Mouse (Mus musculus) myocyte (in vitro differentiated cells): ENCODE data around the gene Rab17.

ENCODE experiments used
- CEBPB ChIP-seq: IDR thresholded peaks from 2 replicates; pipeline ENCODE4 v1.6.1; 2011; ENCODE audit warnings: mild to moderate bottlenecking, moderate library complexity; ENCODE audit not compliant: poor library complexity, insufficient read depth, severe bottlenecking
- E2F4 ChIP-seq: IDR thresholded peaks from one replicate; pipeline ENCODE4 v1.6.1; 2011; ENCODE audit warnings: mild to moderate bottlenecking, control low read depth, moderate library complexity; ENCODE audit not compliant: insufficient read depth
- MAX ChIP-seq: IDR thresholded peaks from one replicate; pipeline ENCODE4 v1.6.1; 2011; ENCODE audit warnings: low read depth, mild to moderate bottlenecking, control low read depth
- MYOG ChIP-seq, 3 experiments: IDR thresholded peaks; one replicate each; pipeline ENCODE4 v1.6.1; 2011; ENCODE audit warnings: control low read depth in 2 of 3, low read depth in 2 of 3, mild to moderate bottlenecking in 2 of 3; ENCODE audit not compliant: insufficient read length in 2 of 3, control insufficient read depth in 1 of 3, insufficient read depth in 1 of 3
- POLR2A ChIP-seq: IDR thresholded peaks from one replicate; pipeline ENCODE4 v1.6.1; 2011; ENCODE audit warnings: low read depth, mild to moderate bottlenecking, control low read depth, moderate library complexity; ENCODE audit not compliant: insufficient read length
- POLR2AphosphoS2 ChIP-seq: IDR thresholded peaks from one replicate; pipeline ENCODE4 v1.6.1; 2011; ENCODE audit warnings: low read depth, control low read depth; ENCODE audit not compliant: insufficient read length
- REST ChIP-seq: IDR thresholded peaks from one replicate; pipeline ENCODE4 v1.6.1; 2011; ENCODE audit warnings: mild to moderate bottlenecking, control low read depth, moderate library complexity; ENCODE audit not compliant: insufficient read depth, insufficient read length
- SRF ChIP-seq: IDR thresholded peaks from one replicate; pipeline ENCODE4 v1.6.1; 2011; ENCODE audit warnings: low read depth; ENCODE audit not compliant: control insufficient read depth, insufficient read length

GRCm38 (mm10) chr1:90968649-90969048 is 812 bp downstream of the Rab17 start:
- TF ChIP-seq MYOG (IDR thresholded peaks at IDR 0.05; ENCODE audit: control insufficient read depth in 1 of 3, insufficient read depth in 1 of 3, insufficient read length in 2 of 3, low read depth in 2 of 3), result no peak
- TF ChIP-seq E2F4, result no peak
- TF ChIP-seq POLR2A, result no peak
- no peak for TF ChIP-seq REST
- no peak for TF ChIP-seq POLR2AphosphoS2
- no peak for TF ChIP-seq MAX
- TF ChIP-seq CEBPB, result no peak
- TF ChIP-seq SRF, result no peak
